Mouse (Mus musculus): Measurements from ENCODE around the gene Mettl23.
A peak's percentile ranks its signal among the peaks of the same experiment; 100 is the strongest.
"Not testable (repeated sequence)": the region's sequence is repeated elsewhere in the genome, so short reads cannot be mapped to it uniquely, and the experiment has no call there.

Gene Mettl23

DNA sequence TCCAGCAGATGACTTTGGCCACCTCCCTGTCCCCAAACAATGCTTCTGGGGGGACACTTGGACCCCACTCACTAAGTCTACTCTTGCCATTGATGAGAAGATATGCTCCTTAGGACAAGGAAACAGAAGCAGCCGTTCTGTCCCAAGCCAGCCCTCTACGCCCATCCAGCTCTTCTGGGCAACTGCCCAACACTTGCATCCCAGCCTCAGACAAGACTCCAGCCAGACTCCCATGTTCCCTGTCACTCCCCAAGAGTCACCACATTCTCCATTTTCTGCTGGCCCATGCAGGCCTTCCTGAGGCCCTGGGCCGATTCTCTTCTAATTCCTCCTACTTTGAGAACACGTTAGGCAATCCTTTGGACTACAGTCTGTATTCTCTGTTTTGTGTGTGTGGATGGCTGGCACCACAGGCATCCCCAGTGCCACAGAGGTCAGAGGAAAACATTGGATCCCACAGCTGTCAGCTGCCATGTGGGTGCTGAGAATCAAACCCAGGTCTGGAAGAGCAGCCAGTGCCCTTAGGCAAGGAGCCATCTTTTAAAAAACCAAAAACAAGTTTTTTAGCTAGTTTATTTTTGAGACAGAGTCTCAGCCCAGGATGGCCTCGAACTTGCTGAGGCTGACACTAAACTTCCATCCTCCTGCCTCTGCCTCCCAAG lies 23.0 kb upstream of the Mettl23 start:
- DNase-seq, result no peak

DNA sequence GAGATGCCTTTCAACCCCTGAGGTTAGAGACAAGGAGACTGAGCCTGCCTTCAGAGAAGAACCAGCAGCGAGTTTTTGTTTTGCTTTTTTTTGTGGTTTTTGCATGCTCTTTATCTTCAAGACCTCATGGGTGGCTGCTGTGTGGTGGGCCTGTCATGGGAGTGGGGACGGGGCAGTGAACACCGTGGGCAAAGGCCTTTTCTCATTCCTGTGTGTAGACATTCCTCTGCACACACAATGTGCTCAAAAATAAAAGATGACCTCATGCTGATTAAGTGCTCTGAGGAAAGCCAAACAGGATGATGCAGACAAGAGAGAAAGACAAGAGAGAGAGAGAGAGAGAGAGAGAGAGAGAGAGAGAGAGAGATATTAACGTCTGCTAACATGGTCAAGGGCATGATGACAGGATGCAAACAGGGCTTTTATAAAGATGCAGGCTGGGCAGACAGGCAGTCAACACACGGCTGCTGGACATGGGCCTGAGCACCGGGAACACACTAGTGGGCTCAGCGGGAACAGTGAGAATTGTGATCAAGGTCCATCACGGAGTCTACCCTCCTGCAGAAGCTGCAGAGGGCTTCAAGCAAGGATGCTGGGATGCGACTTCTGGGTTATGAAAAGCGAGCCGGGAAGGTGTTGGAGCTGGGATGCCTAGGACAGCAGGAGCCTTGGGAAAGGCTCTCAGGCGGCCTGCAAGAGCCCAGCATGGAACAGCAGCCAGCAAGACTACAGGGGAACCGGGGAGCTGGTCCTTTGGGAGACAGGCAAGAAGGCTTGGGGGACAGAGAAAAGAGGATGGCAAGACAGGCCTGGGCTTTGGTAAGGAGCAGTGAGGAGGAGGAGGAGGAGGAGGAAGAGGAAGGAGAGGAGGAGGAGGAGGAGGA lies 21.8 kb upstream of the Mettl23 start:
- DNase-seq, result no peak

DNA sequence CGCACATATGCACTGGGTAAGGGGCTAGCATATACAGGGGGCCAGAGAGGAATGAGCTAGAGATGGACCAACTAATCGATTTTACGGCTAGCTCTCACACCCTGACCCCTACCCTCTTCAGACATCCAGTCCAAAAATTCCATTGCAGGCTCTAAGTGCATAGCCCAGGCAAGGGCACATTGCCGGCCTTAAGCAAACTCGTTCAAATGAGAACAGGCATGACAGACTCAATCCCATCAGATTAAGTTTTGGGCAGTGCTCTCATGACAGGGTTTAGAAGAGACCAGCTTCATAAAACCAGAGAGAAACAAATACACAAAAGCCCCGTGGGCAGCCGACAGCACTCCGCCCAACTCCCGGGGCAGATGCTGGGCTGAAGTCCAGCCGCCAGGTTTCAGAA lies 20.9 kb upstream of the Mettl23 start:
- DNase-seq, result no peak

DNA sequence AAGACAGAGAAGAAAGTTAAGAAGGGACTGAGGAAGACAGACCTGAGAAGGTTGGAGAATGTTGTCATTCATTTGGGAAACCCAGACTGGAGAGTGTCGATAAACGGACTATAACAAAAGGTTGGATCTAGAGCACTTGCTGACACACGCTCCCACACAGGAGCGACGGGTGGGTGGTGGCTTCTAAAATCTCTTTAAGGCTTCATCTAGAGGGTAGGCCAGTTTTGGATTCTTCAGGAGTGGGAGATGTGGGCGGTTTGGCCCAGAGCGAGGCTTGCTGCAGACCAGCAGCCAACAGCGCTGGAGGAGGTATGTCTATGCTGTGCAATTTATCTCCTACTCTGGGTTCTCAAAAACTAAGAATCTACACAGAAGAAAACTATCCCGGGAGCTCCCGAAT lies 20.5 kb upstream of the Mettl23 start:
- DNase-seq, result no peak

DNA sequence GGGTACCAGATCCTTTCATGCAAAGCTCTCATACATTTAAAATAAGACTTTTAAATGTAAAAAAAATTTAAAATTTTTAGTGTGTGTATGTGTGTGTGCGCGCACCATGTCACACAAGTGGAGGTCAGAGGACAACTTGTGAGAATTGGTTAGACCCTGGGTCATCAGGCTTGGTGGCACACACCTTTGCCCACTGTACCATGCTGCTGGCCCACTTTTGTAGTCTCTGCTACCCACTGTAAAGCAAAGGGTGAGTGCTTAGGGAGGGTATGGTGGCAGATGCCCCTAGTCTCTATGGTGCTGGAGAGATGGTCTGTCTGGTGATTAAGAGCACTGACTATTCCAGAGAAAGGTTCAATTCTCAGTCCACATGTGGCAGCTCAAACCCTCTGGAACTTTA lies 19.8 kb upstream of the Mettl23 start:
- DNase-seq, result no peak

DNA sequence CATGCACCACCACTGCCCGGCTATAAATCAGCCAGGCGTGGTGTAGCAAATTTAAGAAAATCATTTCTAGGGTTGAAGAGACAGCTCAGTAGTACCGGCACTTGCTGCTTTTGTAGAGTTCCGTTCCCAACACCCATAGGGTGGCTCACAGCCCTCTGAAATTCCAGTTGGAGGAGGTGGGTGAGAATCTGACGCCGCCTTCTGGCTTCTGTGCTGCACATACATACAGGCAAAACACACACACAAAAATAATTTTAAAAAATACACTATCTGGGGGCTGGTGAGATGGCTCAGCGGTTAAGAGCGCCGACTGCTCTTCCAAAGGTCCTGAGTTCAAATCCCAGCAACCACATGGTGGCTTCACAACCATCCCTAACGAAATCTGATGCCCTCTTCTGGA lies 19.2 kb upstream of the Mettl23 start:
- DNase-seq, result not testable (repeated sequence)

DNA sequence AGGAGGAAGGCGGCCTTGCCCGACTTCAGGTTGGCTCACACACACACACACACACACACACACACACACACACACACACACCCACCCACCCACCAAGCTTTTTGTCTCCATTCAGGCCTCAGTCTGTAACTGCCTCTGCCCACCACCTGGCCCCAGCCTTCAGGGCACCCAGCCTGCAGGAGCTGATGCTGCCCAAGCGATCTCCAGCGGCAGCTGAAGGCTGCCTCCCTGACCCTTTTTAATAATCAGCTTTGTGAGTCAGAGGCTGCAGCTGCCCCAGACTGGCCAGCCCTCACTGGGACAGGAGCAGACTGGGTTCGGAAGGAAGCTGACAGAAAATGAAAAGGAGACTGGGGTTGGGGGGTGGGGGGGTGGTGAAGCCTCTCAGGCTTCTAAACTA lies 17.8 kb upstream of the Mettl23 start:
- DNase-seq, result no peak

DNA sequence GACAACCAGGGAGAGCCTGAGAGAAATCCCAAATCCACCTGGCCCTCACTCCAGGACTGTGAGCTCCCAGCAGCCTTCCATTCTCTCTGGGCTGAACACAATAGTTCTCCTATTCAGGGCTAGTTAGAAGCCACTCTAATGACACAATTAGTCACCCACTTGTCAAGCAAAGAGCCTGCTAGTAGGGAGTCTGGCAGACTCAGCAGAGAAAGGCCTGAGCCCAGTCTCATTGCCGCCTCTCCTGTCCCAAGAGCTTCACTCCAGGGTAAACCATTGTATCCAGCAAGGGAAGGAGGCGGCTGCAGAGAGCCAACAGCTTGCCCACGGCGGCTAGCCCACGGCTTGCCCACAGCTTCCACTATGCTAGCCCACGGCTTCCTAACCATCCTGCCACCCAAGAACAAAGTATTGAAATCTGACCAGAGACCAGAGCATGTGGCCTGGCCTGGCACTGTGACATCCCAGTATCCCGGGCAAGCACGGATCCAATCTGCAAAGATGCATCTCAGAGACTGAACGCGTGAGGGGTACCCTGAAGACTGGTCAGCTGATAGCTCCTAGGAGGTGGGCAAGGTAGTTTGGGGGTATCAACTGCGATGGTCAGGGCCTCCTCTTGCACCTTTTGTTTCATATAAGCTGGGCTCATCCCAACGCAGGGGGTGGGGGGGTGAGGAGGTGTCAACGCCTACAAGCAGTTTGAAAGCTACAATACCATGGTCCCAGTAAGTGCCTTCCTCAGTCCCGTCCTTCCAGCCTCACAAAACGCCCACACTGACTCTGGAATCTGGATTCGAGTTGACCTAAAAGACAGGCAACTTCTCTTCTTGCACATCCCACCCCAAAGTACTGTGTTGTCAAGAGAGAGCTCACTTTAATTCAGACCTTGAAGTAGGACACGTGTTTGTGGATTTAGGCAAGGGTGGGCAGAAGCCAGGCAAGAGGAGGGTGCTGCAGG lies 16.3 kb upstream of the Mettl23 start:
- no peak for DNase-seq

DNA sequence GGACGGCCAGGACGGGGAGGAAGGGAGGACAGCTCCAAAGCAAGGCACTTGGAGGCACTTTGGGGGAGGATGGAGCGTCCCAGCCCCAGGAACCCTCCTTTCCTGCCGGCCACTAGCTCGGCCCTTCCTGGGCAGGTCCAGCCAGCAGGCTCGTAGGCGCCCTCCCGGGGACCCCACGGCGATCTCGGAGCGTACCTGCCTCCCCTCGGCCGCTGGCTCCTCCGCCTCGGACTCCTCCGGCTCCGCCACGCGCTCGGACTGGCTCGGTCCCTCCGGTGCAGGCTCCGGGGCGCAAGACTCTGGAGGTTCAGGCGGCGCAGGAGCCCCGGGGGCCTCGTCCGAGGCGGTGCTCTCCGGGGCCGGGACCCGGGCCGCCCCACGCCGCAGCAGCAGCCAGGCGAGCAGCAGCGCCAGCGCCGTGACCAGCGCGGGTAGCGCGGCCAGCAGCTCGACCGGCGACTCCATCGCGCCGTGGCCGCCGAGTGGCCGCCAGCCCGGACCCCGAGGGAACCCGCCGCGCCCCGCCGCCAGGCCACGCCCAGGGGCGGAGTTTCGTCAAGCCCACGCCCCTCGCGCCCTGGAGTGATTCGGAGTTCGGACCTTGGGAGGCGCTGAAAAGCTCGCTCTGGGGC lies 15.4 kb upstream of the Mettl23 start, which contains the start of gene Mxra7:
Gene Mxra7 (minus strand): TSS at position 513 of the 632 bp plus-strand sequence.
- peak; percentile 65 for DNase-seq

DNA sequence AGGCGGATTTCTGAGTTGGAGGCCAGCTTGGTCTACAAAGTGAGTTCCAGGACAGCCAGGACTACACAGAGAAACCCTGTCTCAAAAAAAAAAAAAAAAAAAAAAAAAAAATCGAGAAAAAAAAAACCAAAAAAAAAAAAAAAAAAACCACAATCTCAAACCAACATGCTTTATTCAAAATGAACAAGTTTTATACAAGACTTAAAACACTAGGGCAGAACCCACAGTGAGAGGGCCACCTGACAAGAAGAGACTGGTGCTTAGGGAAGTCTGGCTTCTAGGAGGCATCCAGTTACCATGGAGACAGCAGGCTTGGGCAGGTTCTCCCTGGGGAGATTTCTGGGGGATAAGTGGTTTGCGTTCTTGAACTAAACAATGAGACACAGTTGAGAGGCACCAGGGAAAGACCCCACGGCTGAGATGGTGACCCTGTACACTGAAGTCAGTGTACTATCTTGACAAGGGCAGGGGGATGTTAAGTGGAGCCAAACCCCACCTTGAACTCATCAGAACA lies 10.8 kb upstream of the Mettl23 start:
- DNase-seq, result no peak

DNA sequence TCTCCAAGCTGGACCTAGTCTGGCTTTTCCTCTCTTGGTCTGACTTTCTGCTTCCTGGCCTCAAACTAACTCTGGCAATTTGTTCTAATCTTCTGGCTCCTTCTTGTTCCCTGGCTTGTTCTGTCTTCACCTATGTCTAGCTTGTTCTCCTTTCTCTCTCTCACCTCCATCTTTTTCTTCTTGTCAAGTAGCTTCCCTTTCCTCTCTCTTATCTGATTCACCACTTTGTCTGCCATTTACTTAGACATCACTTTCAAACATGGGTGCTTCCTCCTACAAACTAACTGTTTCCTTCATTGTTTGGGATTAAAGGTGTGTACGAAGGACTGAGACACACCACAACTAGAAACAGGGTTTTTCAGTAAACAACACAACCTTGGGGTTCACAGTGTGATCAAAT lies 8.1 kb upstream of the Mettl23 start:
- no peak for DNase-seq

DNA sequence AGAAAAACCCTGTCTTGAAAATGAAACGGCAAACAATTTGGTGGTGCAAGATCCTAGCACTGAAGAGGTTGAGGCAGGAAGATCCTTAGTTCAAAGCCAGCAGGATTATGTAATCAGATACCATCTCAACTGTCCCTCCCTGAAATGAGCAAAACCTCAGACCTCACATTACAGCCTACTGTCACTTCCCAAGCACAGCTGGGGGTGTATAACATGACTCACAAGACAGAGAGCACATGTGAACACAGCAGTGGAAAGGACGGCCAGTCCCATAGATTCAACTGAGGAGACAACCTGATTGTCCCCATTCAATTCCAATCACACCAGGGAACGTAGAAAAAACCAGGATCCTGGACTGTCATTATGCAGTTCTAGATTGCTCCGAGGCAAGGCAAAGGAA lies 6.8 kb upstream of the Mettl23 start:
- no peak for DNase-seq

DNA sequence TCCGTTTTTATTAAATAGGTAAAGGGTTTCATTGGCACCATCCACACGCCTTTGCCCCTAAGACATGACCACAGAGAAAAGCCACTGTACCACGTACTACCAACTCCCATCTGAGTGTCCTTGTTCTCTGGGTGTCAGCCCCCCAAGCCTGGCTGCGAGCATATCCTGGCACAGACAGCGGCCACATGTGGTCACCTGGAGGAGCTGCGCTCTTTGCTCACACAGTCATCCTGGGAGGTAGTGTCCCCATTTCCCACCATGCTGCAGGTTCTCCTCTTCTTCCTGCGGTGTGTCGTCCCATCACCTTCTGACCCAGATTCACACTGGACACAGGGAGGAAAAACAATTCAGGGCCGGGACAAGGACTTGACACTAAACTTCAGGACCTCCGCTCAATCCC lies 5.6 kb upstream of the Mettl23 start:
- no peak for DNase-seq

DNA sequence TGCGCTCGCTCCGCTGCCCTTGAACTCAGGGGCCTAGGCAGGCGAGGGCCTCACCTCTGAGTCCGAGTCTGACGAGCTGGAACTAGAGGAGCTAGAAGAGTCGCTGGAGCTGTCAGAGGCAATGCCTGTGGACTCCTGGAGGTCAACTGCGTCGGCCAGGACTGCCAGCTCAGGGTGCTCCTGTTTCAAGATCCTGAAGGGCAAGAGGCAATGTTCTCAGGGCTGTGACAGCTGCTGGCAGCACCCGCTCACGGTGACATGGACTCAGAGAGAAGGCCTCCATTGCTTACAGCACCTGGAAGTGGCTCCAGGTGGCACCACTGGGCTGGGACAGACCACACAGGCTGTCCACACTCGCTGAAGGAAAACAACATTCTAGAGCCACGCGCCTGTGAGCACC lies 4.1 kb upstream of the Mettl23 start:
- DNase-seq, result no peak

DNA sequence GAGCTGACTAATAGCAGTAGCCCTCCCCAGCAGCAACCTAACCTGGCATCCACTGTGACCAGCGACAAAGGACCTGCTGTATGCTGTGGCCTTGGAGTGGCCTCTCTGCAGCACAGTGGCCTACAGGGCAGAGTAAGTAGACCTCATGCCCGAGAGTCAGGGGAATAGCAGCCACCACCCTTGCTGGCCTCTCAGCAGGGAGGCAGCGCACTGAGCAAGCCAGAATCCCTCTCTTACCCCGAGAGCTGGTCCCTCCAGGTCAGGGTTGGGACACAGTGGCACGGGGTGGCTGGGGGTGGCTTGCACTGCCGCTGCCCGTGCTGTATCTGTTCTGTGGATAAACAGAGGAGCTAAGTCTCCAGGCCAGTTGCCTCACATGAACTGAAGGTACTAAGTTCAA lies 3.5 kb upstream of the Mettl23 start:
- no peak for DNase-seq

DNA sequence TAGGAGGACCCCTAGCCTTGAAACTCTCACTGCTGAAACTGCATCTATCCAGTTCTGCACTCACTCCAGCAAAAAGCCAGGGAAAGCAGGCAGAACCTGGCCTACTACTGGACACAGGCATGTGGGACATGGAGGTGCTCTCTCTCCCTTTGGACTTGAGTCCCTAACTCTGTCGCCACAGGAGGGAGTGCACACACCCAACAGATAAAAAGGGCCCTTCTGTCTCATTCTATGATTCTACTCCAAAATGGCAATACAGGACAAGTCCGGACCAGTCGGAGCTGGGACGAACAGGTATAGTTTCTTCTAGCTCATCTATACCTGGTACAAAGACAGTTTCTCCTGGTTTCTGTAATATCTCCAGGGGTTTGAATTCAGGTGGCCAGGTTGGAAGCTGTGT lies 2.3 kb upstream of the Mettl23 start:
- no peak for DNase-seq

DNA sequence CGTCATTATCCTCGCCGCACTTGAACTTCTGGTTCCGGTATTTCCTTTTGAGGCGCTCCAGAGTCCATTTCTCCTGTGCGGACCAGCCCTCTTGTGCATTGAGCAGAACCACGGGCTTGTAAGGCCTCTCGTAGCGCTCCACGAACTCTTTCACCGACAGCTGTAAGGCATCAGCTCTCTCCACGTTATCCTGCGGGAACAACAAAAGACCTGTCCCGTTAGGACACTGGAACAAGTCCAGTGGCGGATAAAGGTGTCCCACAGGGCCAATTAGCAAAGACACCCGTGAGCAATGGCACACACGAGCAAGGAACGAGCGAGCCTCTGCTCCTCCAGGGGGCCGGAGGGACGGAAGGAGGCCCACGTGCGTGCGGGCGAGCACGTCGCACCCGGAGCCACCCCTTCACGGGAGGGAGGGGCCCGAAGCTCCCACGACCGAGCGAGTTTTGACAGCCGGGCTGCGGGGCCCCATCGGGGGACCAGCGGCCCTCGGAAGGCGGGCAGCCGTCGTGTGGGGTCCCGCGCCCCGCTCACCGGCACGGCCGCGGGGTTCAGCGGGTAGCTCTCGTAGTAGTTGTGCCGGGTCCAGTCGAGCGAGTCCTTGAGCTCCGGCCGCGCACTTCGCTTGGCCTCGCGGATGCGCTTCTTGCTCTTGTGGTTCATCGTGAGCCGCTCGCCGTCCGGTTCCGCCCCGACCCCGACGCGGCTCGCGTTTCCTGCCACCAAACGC lies 382 bp upstream of the Mettl23 start:
- DNase-seq, result peak; percentile 81

DNA sequence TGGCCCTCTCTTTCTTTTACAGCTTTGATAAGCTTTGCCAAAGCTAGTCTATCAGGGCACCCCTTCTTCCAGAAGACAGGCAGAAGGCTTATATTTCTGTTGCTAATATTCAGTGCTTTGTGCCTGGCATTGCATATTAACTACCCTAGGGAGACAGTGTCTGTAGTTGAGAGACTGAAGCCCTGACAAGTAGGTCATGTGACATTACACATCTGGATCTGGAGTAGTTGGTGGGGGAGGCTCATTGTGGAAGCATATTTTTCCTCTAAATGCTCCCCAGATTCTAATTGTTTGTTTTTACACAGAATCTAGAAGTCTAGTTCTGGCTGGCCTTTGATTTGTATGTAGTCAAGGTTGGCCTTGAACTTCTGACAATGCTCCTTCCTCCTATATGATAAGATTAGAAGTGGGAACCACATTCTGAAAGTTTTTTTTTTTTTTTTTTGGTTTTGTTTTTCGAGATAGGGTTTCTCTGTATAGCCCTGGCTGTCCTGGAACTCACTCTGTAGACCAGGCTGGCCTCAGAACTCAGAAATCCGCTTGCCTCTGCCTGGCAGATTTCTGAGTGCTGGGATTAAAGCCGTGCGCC lies 3.6 kb downstream of the Mettl23 start:
- no peak for DNase-seq

DNA sequence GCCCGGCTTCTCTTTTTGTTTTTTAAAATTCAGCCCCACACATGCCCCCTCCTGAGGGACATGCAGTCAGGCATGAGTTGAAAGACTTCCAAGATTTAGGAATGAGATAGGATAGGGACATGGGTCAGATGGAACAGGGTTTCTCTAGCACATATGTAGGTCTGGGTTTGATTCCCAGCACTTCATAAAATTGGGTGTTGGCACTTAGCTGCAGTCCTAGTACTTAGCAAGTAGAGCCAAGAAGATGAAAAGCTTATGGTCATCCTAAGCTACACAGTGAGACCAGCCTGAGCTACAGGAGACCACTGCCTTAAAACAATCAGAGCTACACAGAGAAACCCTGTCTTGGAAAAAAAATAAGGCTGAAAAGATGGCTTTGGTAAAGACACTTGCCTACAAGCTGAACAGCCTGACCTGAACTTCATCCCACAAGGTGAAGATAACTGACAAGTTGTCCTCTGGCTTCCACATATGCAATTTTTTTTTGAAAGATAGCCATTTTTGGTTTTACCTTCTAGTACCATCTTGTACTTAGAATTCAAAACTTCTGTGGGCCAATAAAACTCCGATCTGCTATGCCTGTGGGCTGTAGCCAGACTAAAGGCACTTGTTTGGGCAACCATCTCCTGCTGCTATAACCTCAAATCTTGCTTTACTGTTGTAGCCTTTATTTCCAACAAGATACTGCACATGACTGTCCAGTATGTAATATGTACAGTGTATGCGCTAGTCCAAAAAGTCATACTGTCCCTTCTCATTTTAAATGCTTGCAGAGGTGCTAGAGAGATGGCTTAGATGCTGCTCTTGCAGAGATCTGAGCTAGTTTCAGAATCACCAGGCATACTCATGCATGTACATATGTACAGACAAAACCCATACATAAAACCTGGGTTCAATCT lies 4.4 kb downstream of the Mettl23 start:
- DNase-seq, result no peak
